Mouse (Mus musculus): ENCODE results near the gene Srgap3. TPM values are rescaled to one million over a fixed set of nuclear protein-coding genes. Genes with fewer than 3 reads are reported as not detected.
A peak's percentile ranks its signal among the peaks of the same experiment; 100 is the strongest.

Srgap3 gene
- polyA plus RNA-seq, 1 experiment from 2014 or later, result 6.5 TPM

GRCm38 (mm10) chr6:112903226-112903625, 43.8 kb downstream of the Srgap3 start:
- Histone ChIP-seq H3K4me2 (no peak overlapping the region), H3K4me3 (no peak overlapping the region), H3K9ac (no peak overlapping the region), H3K9me3 (no peaks in the 10 kb centered on the region), H3K4me1 (peaks cover 30% of the 10 kb centered on the region), H3K27ac (no peak overlapping the region), H3K27me3 (no peaks in the 10 kb centered on the region), H3K36me3 (no peaks in the 10 kb centered on the region)
- no peak for ATAC-seq (ENCODE audit: insufficient number of reproducible peaks, insufficient read depth, low FRiP score, low TSS enrichment, low read depth)
- WGBS, result 15% methylated on average over 7 of the region's 7 CpGs

- Histone ChIP-seq H3K4me2 (no peak overlapping the region), H3K9ac (no peak overlapping the region), H3K27ac (no peak overlapping the region), H3K36me3 (no peaks in the 10 kb centered on the region), H3K4me1 (peaks cover 30% of the 10 kb centered on the region), H3K4me3 (no peak overlapping the region), H3K27me3 (no peaks in the 10 kb centered on the region), H3K9me3 (no peaks in the 10 kb centered on the region)
- ATAC-seq (ENCODE audit: insufficient number of reproducible peaks, insufficient read depth, low FRiP score, low TSS enrichment, low read depth), result no peak
- WGBS, result 23% methylated on average over 4 of the region's 4 CpGs
Observed at GRCm38 (mm10) chr6:112902791-112903190, 44.3 kb downstream of the Srgap3 start.

GRCm38 (mm10) chr6:112900306-112900705, 46.8 kb downstream of the Srgap3 start:
- Histone ChIP-seq H3K4me3 (no peak overlapping the region), H3K9me3 (no peaks in the 10 kb centered on the region), H3K9ac (no peak overlapping the region), H3K36me3 (no peaks in the 10 kb centered on the region), H3K4me1 (peaks cover 30% of the 10 kb centered on the region), H3K4me2 (no peak overlapping the region), H3K27me3 (no peaks in the 10 kb centered on the region), H3K27ac (no peak overlapping the region)
- WGBS, result 57% methylated on average over 6 of the region's 6 CpGs
- ATAC-seq (ENCODE audit: insufficient number of reproducible peaks, insufficient read depth, low FRiP score, low TSS enrichment, low read depth), result no peak

- 18% methylated on average over 1 of the region's 1 CpGs for WGBS
- Histone ChIP-seq H3K27me3 (no peaks in the 10 kb centered on the region), H3K9me3 (no peaks in the 10 kb centered on the region), H3K36me3 (no peaks in the 10 kb centered on the region), H3K4me3 (no peak overlapping the region), H3K4me2 (no peak overlapping the region), H3K4me1 (peaks cover 30% of the 10 kb centered on the region), H3K27ac (0 out of 2 replicates have a peak overlapping the region, but pooled peaks have one; percentile 17), H3K9ac (no peak overlapping the region)
- ATAC-seq (ENCODE audit: insufficient number of reproducible peaks, insufficient read depth, low FRiP score, low TSS enrichment, low read depth), result no peak
Observed at GRCm38 (mm10) chr6:112899711-112900110, 47.4 kb downstream of the Srgap3 start.

GRCm38 (mm10) chr6:112899276-112899675, 47.8 kb downstream of the Srgap3 start:
- H3K4me2 ChIP-seq, result no peak overlapping the region
- no peaks in the 10 kb centered on the region for H3K36me3 ChIP-seq
- H3K27me3 ChIP-seq, result no peaks in the 10 kb centered on the region
- H3K9me3 ChIP-seq, result no peaks in the 10 kb centered on the region
- WGBS, result 77% methylated on average over 5 of the region's 5 CpGs
- ATAC-seq (ENCODE audit: insufficient number of reproducible peaks, insufficient read depth, low FRiP score, low TSS enrichment, low read depth), result no peak
- H3K9ac ChIP-seq, result no peak overlapping the region
- peaks cover 30% of the 10 kb centered on the region for H3K4me1 ChIP-seq
- 0 out of 2 replicates have a peak overlapping the region, but pooled peaks have one; percentile 17 for H3K27ac ChIP-seq
- no peak overlapping the region for H3K4me3 ChIP-seq

GRCm38 (mm10) chr6:112898435-112898834, 48.6 kb downstream of the Srgap3 start:
- H3K9ac ChIP-seq, result no peak overlapping the region
- 74% methylated on average over 4 of the region's 4 CpGs for WGBS
- no peaks in the 10 kb centered on the region for H3K27me3 ChIP-seq
- H3K4me3 ChIP-seq, result no peak overlapping the region
- no peaks in the 10 kb centered on the region for H3K9me3 ChIP-seq
- no peak overlapping the region for H3K27ac ChIP-seq
- peaks cover 30% of the 10 kb centered on the region for H3K4me1 ChIP-seq
- no peak for ATAC-seq (ENCODE audit: insufficient number of reproducible peaks, insufficient read depth, low FRiP score, low TSS enrichment, low read depth)
- H3K36me3 ChIP-seq, result no peaks in the 10 kb centered on the region
- no peak overlapping the region for H3K4me2 ChIP-seq

- no peak overlapping the region for H3K4me3 ChIP-seq
- H3K4me2 ChIP-seq, result no peak overlapping the region
- H3K9ac ChIP-seq, result no peak overlapping the region
- WGBS, result 53% methylated on average over 11 of the region's 11 CpGs
- no peaks in the 10 kb centered on the region for H3K36me3 ChIP-seq
- ATAC-seq (ENCODE audit: insufficient number of reproducible peaks, insufficient read depth, low FRiP score, low TSS enrichment, low read depth), result no peak
- H3K27ac ChIP-seq, result no peak overlapping the region
- no peaks in the 10 kb centered on the region for H3K9me3 ChIP-seq
- peaks cover 23% of the 10 kb centered on the region for H3K4me1 ChIP-seq
- no peaks in the 10 kb centered on the region for H3K27me3 ChIP-seq
Observed at GRCm38 (mm10) chr6:112896372-112896771, 50.7 kb downstream of the Srgap3 start.

- Histone ChIP-seq H3K27ac (no peak overlapping the region), H3K4me3 (no peak overlapping the region), H3K9me3 (no peaks in the 10 kb centered on the region), H3K36me3 (no peaks in the 10 kb centered on the region), H3K4me1 (peaks cover 5% of the 10 kb centered on the region), H3K27me3 (no peaks in the 10 kb centered on the region), H3K9ac (no peak overlapping the region), H3K4me2 (no peak overlapping the region)
- WGBS, result 78% methylated on average over 2 of the region's 2 CpGs
- ATAC-seq (ENCODE audit: insufficient number of reproducible peaks, insufficient read depth, low FRiP score, low TSS enrichment, low read depth), result no peak
Observed at GRCm38 (mm10) chr6:112890331-112890751, 56.7 kb downstream of the Srgap3 start.

- H3K27me3 ChIP-seq, result no peaks in the 10 kb centered on the region
- H3K9ac ChIP-seq, result no peak overlapping the region
- WGBS, result 71% methylated on average over 5 of the region's 5 CpGs
- H3K27ac ChIP-seq, result no peak overlapping the region
- H3K4me2 ChIP-seq, result no peak overlapping the region
- H3K9me3 ChIP-seq, result no peaks in the 10 kb centered on the region
- peaks cover 35% of the 10 kb centered on the region for H3K4me1 ChIP-seq
- no peak overlapping the region for H3K4me3 ChIP-seq
- no peaks in the 10 kb centered on the region for H3K36me3 ChIP-seq
- ATAC-seq (ENCODE audit: insufficient number of reproducible peaks, insufficient read depth, low FRiP score, low TSS enrichment, low read depth), result no peak
Observed at GRCm38 (mm10) chr6:112883588-112884135, 63.4 kb downstream of the Srgap3 start.

GRCm38 (mm10) chr6:112880048-112880534, 67.0 kb downstream of the Srgap3 start:
- Histone ChIP-seq H3K27me3 (no peaks in the 10 kb centered on the region), H3K9me3 (no peaks in the 10 kb centered on the region), H3K4me1 (peaks cover 31% of the 10 kb centered on the region), H3K4me3 (no peak overlapping the region), H3K4me2 (peak overlapping the region; percentile 33), H3K36me3 (no peaks in the 10 kb centered on the region), H3K27ac (peak overlapping the region; percentile 88), H3K9ac (no peak overlapping the region)
- peak; percentile 70 for ATAC-seq (ENCODE audit: insufficient number of reproducible peaks, insufficient read depth, low FRiP score, low TSS enrichment, low read depth)
- WGBS, result 8% methylated on average over 5 of the region's 5 CpGs

GRCm38 (mm10) chr6:112879154-112879553, 67.9 kb downstream of the Srgap3 start:
- H3K4me3 ChIP-seq, result no peak overlapping the region
- ATAC-seq (ENCODE audit: insufficient number of reproducible peaks, insufficient read depth, low FRiP score, low TSS enrichment, low read depth), result no peak
- no peak overlapping the region for H3K9ac ChIP-seq
- H3K27me3 ChIP-seq, result no peaks in the 10 kb centered on the region
- WGBS, result 81% methylated on average over 5 of the region's 5 CpGs
- no peaks in the 10 kb centered on the region for H3K36me3 ChIP-seq
- H3K4me1 ChIP-seq, result peaks cover 29% of the 10 kb centered on the region
- no peak overlapping the region for H3K27ac ChIP-seq
- no peak overlapping the region for H3K4me2 ChIP-seq
- no peaks in the 10 kb centered on the region for H3K9me3 ChIP-seq

- Histone ChIP-seq H3K9me3 (no peaks in the 10 kb centered on the region), H3K27ac (no peak overlapping the region), H3K27me3 (no peaks in the 10 kb centered on the region), H3K4me1 (peaks cover 3% of the 10 kb centered on the region; the same call in 1 of the 2 replicates), H3K9ac (no peak overlapping the region), H3K4me3 (no peak overlapping the region), H3K36me3 (no peaks in the 10 kb centered on the region), H3K4me2 (no peak overlapping the region)
- 88% methylated on average over 9 of the region's 9 CpGs for WGBS
- no peak for ATAC-seq (ENCODE audit: insufficient number of reproducible peaks, insufficient read depth, low FRiP score, low TSS enrichment, low read depth)
Observed at GRCm38 (mm10) chr6:112873089-112873835, 73.8 kb downstream of the Srgap3 start.

Data from embryonic facial prominence, embryonic 13.5 days (tissue).